Mouse (Mus musculus): Measurements from ENCODE around the gene Nsun4.

GRCm38 (mm10) chr4:116010186-116010585, 43.5 kb downstream of the Nsun4 start:
- TF ChIP-seq CTCF (IDR thresholded peaks at IDR 0.05; ENCODE audit: extremely low read depth, insufficient read depth, low read length), result no peak
- no peak for TF ChIP-seq POLR2A (IDR thresholded peaks at IDR 0.05; ENCODE audit: extremely low read depth, insufficient read depth, low read length)

Data from cortical plate, adult 2 months (tissue).